Mouse (Mus musculus) kidney, postnatal 25 days (tissue): ENCODE data around the gene Kcnk18.
A peak's percentile ranks its signal among the peaks of the same experiment; 100 is the strongest.

ENCODE experiments used
- DNase-seq, 2 experiments: peaks; one replicate each; pipeline ENCODE4 v3.0.0; 2021; ENCODE audit warnings: mixed read lengths in 2 of 2

Kcnk18 gene

GRCm38 (mm10) chr19:59228376-59228775 lies 9.4 kb downstream of the Kcnk18 start:
- no peak for DNase-seq

DNA sequence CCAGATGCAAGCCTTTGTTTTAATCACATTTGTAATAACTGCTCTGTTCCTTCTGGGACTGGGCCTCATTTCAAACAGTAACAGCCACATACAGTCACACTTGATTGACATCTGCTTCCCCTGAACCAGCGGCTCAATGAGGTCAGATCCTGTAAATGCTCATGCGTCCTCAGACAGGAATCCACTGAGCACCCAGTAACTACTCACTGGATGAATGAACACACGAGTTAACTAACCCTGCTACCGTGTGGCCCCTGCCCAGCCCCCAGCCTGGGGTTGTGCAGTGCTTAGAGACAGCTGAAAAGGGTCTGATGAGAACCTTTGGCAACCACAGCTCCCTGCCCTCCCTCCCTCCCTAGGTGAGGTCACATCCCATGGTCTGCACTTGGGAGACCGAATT lies 13.8 kb downstream of the Kcnk18 start:
- DNase-seq = no peak

DNA sequence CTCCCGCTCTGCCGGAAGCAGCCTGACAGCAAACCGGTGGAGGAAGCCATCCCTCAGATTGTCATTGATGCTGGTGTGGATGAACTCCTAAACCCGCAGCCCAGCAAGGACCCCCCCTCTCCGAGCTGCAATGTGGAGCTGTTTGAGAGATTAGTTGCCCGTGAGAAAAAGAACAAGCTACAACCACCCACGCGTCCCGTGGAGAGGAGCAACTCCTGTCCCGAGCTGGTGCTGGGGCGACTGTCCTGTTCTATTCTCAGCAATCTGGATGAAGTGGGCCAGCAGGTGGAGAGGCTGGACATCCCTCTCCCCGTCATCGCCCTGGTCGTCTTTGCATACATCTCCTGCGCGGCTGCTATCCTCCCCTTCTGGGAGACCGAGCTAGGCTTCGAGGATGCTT lies 16.0 kb downstream of the Kcnk18 start:
- DNase-seq = no peak

GRCm38 (mm10) chr19:59236046-59236445 lies 17.0 kb downstream of the Kcnk18 start:
- DNase-seq = no peak

GRCm38 (mm10) chr19:59238630-59239029 lies 19.6 kb downstream of the Kcnk18 start:
- DNase-seq = no peak

- peak; percentile 76 to 87 for DNase-seq
Measured at GRCm38 (mm10) chr19:59239124-59239817, 20.3 kb downstream of the Kcnk18 start.

DNA sequence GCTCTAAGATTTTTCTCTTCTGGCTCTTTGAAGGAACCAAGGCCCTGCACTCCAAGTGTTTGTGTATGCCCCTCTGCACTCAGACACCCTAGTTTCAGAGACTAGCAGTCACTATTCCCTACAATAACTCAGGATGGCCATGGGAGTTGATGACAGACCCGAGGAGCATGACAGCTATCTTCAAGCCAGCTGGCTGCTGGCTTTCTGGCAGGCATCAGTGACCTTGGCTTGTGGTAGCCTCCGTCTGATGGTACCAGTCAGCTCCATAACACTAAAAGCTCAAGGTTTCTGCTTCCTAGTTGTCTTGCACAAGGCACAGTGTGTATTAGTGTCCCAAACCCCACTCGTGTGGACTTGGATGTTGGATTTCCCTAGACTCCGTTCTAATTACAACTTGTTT lies 23.0 kb downstream of the Kcnk18 start:
- no peak for DNase-seq

- DNase-seq = no peak
Measured at GRCm38 (mm10) chr19:59243057-59243456, 24.0 kb downstream of the Kcnk18 start.

- DNase-seq = no peak
Measured at GRCm38 (mm10) chr19:59248144-59248543, 29.1 kb downstream of the Kcnk18 start.

- no peak for DNase-seq
Measured at GRCm38 (mm10) chr19:59248553-59249286, 29.7 kb downstream of the Kcnk18 start.

- no peak for DNase-seq
Measured at GRCm38 (mm10) chr19:59252651-59253050, 33.6 kb downstream of the Kcnk18 start.

DNA sequence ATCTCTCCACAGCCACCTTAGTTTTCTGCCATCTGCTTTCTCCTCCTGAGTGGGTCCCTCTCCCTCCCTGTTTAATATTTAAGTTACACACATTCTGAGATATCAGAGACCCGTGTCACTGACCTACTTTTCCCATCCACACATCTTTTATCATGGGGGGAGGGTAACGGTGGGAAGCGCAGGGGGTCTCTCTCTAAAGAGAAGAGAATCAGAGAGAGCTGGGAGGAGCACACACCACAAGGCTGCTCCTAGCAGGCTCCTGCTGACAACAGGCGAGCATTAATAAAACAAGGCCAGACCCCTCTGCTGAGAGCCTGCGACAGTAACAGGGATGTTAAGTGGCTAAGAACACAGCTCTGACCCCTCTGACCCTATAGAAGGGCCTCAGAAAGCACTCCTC lies 40.6 kb downstream of the Kcnk18 start:
- DNase-seq = no peak

DNA sequence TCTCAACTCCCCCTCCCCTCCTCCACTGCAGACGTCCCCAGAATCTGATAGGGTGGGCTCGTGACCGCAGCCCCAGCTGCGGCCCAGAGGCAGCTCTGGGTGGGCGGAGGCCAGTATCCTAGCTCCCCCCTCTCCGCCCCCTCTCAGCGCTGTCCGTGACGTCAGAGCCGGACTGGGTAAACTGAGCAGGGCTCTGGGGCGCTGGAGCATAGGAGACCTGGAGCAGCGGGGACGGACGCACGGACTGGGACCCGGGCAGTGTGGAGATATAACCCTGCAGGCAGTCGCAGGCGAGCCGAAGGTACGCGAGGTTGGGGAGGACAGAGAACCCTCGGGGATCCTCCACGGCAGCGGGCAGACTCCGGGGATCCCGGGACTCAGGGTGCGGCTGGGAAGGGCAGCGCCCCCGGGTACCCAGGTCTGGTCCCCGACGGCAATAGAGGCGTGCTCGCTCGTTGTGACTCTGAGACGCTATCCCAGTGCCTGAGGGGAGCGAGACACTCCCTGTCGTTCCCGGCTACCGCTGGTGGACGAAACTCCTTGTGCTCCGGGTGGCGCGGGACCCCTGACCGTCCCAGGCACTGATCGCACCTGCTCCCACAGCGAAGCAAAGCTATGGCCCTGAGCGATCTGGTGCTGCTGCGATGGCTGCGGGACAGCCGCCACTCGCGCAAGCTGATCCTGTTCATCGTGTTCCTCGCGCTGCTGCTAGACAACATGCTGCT lies 41.9 kb downstream of the Kcnk18 start, which contains the start of gene Slc18a2:
TSS of gene Slc18a2 (plus strand) at position 179 of the 725 bp plus-strand sequence.
- DNase-seq = no peak

DNA sequence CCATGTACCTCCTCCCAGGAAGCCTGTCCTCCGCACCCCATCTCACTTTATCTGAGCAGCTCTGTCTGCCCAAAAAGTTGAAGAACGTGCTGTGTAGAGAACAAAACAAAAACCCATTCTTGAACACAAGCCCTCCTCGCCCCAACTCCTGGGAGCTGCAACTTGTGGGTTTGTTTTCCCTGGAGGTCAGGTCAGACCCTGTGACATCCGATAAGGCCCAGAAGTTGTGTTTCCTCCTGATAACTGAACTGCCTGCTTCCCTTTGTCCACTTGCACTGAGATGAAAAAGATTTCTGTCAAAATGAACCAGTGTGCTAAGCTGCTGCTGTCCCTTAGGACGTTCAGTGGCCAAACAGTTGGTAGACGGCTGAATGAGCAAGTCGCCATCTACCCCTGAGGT lies 42.6 kb downstream of the Kcnk18 start:
- no peak for DNase-seq

- no peak for DNase-seq
Measured at GRCm38 (mm10) chr19:59263171-59263570, 44.2 kb downstream of the Kcnk18 start.

- DNase-seq = peak in 1 of 2 experiments; percentile 17
Measured at GRCm38 (mm10) chr19:59264838-59265532, 46.0 kb downstream of the Kcnk18 start.

GRCm38 (mm10) chr19:59265907-59266306 lies 46.9 kb downstream of the Kcnk18 start:
- DNase-seq = peak in 1 of 2 experiments; percentile 11

DNA sequence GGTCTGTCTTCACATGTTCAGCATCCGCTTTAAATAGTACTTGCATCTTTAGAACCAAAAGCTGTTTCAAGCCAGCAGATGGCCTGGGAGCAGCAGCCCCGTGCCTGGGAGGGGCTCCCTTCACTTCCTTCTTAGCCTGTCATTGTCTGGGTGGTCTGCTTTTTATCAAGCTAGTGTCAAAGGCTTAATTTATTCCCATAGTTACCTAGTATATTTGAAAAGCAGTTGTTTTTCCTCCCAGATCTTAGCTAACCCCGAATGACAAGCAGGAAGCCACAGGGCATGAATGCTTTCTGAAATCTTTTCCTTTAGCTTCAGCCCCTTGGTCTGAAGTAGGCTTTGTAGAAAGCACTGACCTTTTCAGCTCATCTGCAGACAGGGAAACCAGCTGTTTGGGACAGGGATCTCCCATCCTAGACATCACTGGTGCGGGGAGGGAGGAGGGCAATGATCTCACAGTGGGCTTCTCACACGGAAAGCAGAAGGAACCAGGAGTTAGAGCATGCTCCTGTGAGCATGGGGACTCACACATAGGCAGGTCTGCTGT lies 48.5 kb downstream of the Kcnk18 start:
- DNase-seq = peak in 1 of 2 experiments; percentile 23

DNA sequence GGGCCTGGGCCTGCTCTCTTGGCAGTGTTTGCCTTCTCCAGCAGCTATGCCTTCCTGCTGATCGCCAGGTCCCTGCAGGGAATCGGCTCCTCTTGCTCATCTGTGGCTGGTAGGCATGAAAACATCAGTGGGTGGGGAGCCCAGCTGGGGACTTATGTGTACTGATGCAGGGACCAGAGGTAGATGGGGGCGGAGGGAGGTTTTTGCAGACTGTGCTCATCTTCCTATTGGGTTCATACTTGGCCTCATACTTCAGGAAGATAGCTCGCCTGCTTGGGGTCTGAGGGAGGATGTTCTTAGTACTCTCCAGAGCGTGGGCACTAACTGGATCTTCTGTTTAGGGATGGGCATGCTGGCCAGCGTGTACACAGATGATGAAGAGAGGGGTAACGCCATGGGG lies 54.2 kb downstream of the Kcnk18 start:
- no peak for DNase-seq

DNA sequence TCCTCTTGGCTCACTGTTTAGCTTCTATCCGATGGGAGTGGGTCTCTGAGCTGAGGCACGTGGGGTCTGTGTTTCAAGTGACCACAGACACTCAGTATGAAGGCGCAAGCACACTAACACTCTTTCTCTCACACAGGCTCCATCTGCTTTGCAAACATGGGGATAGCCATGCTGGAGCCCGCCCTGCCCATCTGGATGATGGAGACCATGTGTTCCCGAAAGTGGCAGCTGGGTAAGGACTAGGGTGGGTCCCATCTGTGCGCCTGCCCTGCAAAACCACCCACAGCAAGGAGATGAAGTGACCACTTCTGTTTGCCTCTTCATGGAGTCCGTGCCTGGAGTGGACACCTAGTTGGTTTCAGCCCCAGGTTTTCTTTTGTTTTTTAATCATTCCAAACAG lies 57.3 kb downstream of the Kcnk18 start:
- no peak for DNase-seq

- DNase-seq = no peak
Measured at GRCm38 (mm10) chr19:59280841-59281240, 61.8 kb downstream of the Kcnk18 start.

GRCm38 (mm10) chr19:59282001-59282400 lies 63.0 kb downstream of the Kcnk18 start:
- no peak for DNase-seq
